Mouse (Mus musculus) liver, adult 2 months (tissue): Measurements from ENCODE around the gene Cdh23.

Source experiments
- CTCF ChIP-seq: fragments of 200-500 bp; IDR thresholded peaks from 2 replicates; pipeline ENCODE4 v1.5.1; 2011; ENCODE audit warnings: low read depth, low read length, control low read depth
- POLR2A ChIP-seq: fragments of 200-500 bp; IDR thresholded peaks from 2 replicates; pipeline ENCODE4 v1.6.1; 2011; ENCODE audit warnings: low read length, control low read depth; ENCODE audit not compliant: insufficient read depth; ENCODE audit errors: extremely low read depth

- TF ChIP-seq POLR2A: no peak
- TF ChIP-seq CTCF: no peak
Measured at GRCm38 (mm10) chr10:60287726-60288125, 408.6 kb downstream of the Cdh23 start.
